Mouse (Mus musculus): ENCODE data around the gene Gprc5b.

Gene Gprc5b

DNA sequence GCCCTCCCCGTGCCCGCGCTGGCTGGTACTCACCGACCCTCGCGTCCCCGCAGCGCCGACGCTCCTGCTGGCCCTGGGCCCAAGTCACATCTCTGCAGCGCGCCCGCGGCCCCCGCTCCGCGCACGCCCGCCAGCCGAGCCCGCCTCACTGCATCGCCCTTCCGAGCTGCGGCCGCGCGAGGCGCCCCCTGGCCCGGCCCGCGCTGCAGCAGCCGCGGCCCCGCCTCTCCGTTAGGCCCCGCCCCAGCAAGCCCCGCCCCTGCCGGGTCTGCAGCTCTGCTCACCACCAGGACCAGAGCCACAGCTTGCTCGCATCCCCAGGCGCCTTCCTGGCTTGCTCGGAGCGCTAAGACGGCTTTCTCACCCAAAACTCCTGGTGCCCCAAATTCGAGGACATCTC, at the start of gene Gprc5b:
Gene Gprc5b, minus strand, starts transcription at position 205 of the 400 bp plus-strand sequence.
- peak; percentile 95 for DNase-seq

DNA sequence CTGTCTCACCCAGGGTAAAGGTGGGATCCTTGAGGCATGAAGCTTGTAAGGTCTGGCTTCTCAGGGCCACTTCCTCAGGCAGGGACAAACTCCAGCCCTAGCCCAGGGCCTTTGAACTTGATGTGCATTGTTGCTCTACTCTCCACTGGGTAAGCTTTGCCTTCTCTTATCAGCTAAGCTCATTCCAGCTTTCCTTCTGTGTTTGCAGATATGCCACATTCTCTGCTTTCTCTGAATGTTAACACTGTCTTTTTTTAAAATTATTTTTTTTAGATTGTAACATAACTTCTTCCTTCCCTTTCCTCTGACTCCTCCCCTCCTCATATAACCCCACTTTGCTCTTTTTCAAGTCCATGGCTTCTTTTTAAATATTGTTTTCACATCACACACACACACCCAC, 46.5 kb upstream of the Gprc5b start:
- no peak for DNase-seq

DNA sequence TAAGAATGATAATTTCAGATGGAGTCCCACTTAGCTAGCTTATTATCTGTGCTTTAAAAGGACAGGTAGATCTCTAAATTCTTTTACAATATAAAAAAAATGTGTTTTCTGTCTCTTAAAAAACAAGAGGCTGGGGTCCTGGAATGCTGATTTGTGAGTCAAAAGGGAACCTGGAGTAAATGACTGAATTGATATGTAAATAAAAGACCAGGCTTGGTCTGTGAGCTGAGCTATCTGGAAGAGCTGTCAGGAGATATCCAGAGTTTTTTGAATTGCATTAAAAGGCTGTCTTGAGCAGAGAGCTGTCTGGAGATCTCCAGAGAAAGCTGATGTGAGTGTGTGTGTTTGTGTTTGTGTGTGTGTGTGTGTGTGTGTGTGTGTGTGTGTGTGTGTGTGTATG, 42.6 kb upstream of the Gprc5b start:
- DNase-seq = no peak

DNA sequence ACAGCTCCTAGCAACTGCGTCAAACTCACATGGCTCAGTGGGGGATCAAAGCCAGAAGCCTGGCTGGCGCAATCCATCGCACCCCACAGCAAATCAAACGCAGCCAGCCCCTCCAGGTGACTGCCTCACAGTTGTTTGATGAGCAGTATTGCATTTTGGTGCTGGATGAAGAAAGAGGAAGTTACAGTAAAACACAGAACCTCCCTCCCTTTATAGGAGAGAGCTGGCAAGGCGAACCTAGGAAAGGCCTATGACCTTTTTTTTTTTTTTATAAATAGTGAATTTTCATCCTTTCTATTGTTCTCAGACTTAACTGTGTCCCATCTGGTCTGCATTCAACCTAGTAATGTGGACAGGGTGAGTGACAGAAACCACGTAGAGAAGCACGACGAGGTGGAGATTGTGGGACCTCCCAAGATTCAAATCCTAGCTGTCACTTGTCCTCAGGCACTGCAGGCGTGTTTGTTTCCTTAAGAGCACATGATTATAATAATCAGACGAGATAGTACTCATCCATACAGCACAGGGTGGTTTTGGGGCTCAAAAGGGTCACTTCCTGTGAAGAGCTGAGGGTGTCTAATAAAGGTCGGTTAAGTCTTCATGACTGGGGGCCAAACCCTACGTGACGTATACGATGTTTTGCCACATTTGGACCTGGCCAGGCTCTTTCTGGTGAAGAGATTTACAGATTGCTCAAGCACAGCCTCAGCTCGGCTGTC, 39.4 kb upstream of the Gprc5b start:
- no peak for DNase-seq

DNA sequence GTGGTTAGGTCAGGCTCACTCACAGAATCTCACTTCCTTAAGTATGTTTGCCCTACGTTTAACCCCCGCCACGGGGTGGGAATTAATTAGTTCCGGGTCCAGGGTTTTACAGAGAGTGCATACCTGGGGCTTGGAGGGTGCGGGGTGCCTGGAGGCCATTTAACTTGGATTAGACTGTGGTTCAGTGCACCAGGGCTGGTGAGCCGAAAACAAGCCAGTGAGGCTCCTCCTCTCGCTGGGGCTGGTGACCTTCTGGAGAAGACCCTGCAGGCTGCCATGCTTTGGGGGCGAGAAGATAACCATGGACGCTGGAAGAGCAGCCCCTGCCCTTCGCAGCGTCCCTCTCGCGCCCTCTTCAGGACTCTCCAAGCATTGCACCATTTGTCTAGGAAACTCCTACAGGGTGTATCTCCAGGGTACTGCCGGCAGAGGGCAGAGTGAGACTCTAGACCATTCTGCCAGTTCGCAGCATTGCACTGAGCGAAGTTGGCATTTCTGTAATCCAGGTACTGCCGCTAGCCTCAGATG, 28.4 kb upstream of the Gprc5b start:
- DNase-seq = peak; percentile 47

DNA sequence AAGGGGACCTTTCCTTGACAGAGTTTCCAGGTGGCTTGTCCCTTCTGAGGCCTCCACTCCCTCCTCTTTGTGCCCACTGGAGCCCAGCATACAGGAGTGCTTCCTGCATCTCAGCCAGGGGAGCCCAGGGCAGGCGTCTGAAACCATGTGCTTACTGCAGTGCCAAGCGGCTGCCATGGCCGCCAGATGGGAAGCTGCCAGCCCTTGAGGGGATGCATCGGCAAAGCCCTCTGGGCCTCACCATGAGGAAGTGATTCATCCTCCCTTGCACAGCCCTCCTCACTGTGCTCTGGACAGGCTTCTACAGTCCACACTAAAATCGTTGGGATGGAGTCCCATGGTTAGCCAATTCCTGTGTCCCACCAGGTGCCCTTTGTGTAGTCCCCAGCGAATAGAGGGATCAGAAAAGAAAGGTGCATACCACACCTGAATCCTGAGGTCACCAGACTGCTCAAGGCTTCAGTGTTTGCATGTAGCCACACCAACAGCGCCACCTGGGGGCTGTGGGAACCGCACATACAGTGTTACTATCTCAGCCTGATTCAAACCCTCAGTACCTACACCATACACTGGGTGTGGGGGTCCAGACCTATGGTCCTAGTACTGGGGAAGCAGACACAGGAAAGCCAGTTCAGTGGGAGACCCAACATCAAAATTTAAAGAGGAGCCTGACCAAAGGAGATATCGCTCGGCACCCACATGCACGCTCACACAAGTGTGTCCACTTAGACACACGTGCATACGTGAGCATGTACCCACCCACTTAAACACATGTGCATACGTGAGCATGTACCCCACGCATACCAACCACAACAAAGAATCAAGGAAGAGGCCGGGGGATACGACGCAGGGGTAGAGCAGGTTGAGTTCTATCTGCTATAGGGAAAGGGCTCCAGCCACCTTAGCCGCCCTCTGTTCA, 27.5 kb upstream of the Gprc5b start:
- DNase-seq = peak; percentile 21

DNA sequence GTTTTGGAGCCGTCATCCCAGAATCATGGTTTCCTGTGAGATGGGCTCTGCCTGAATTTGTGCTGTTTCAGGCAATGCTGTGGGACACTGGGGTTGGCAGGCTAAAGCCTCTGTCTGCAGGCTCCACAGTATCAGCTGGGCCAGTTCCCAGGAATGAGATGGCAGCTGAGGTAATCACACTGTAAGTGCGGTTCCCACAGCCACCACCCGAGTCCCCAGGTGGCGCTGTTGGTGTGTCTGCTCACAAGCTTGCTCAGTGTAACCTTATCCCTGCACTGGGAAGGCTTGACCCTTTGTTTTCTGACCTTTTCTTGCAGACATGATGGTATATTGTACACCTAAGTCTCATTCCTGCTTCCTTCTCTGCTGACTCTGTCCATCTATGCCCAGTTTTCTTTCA, 24.5 kb upstream of the Gprc5b start:
- DNase-seq = peak; percentile 43

DNA sequence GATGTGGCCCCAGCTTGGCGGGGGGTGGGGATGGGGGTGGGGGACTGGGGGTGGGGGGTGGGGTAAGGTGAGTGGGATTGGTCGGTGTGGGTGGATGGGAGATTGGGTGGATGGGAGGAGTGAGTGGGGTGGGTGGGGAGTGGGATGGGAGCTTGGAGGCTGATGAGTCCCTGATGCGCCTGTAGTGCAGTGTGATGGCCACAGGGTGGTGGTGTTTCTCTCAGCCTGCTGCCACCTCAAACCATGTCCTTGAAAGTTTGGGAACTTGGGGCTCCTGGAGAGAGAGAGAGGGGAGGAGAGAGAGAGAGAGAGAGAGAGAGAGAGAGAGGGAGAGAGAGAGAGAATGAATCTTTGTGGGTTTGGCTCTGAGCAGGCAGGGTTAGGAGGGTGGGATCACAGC, 20.7 kb upstream of the Gprc5b start:
- DNase-seq = peak; percentile 24

DNA sequence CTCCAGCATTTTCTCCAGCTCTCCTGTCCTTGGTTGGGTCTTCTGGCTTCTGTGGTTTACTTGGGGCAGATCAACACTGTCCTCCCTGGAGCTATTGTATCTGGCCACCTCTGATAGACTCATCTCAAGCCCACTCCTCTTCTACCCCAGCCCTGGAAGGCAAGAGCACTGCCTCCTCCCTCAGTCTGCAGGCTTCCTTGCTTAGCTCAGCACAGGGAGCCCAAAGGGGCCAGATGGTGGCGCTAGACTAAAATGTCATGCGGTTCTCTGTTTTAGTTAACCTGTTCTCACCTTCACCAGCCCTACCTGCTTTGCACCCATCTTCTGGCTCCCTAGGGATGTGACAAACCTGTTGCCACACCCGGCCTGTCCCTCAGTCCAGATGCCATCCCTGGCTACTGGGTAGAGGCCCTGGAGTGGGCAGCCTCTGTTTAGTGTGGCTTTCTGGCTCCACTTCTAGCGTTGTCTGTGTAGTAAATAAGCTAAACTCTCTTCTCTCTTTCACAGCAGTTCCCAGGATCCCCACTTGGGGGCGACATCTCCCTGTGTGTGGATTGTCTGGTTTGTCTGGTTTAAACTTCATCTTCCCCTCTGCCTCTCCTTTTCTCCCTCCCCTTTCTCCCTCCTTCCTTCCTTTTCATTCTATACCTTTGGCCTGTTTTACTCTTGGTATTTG, 16.0 kb upstream of the Gprc5b start:
- peak; percentile 71 for DNase-seq

DNA sequence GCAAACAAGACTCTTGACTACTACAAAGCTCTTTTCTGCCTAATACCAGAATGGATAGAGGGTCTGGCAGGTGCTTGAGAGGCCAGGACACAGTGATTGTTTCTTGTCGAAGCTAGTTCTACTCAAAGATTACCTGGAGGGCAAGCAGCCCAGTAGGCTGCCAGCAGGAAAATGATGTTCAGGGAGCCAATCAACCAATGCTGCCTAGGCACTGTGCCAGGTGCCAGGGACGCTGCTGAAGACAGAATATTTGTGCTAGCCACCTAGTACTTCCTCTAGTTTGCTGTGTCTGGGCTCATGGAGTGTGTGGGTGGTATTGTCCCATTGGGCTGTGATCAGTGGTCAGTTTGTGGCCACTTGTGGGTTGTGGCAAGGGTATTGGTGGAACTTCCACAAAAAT, 7.5 kb upstream of the Gprc5b start:
- no peak for DNase-seq

DNA sequence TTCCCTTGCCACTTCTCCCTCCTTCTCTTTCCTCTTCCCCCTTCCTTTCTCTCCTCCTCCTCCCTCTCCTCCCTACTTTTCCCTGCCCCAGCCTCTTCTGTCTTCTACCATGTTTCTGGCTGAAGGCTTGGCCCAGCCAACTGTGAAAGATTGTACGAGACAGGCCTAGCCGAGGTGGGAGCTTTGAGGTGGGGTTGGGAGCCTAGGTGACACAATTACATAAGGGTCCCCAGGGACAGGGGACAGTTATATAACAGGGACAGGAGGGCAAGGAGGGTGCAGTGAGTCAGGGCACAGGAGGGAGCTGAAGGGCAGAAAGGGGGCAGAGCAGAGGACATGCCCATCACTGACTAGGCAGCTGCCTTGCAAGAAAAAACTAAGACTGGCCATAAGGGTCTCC, 7.0 kb upstream of the Gprc5b start:
- DNase-seq = no peak

DNA sequence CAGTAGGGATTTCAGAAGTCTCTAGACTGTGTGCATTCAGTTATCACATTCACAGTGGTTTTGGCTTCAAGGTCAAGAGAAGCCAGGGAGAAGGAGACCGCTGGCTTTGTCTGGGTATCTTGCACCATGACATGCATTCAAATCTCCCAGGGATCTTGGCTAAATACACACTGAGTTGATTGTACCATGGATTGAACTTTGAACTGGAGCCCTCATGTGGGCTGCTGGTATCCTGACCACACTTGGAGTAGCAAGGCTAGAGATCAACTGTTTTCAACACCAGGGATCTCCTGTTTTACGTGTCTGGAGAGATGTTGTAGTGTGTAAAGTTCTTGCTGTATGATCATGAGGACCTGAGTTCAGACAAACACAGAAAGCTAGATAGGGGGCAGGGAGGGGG, 4.8 kb upstream of the Gprc5b start:
- DNase-seq = no peak

DNA sequence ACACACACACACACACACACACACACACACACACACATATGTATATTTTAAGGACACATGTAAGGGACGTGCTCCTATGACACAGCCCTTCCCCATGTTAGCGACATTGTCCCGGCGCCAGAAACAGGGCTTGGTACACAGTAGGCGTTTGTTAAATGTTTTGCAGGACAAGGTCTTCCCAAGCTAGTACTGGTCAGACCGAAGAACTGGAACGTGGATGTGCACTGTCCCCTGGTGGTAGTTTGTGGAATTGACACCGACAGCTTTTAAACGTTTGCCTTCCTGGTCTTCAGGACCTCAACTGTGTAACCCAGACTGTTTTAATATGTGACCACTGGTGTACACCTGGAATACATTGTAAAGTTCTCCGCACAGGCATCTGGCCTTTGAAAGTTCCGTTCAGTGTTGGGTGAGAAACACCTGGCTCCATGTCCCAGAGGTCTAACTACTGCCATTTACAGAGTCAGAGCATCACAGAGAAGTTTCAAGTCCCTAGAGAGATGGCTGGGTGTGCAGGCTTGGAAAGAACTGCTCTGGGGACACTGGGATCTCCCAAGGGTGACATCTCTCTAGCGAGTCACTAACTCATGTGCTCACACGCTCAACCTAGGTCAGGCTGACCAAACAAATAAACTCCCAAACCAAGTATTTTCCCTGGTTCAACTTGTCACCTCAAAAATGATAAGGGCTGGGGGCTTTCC, 1.3 kb upstream of the Gprc5b start:
- peak; percentile 86 for DNase-seq

DNA sequence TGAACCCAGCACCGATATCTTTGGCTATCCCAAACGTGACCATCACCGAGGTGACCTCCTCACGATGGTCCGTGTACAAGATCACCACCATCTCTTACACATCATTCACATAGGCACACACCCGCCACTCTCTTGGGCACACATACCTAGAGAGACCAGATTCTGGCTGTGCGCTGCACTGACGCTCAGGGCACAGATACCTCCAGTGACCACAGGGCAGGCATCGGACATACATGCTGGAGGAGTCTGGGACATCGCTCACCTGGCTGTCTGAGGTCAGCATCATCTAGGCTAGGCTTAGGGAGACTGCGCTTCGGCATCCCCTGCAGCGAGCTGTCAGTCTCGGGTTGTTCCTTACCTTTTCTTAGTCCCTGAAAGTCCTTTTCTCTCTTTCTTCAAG, 660 bp upstream of the Gprc5b start:
- DNase-seq = no peak

DNA sequence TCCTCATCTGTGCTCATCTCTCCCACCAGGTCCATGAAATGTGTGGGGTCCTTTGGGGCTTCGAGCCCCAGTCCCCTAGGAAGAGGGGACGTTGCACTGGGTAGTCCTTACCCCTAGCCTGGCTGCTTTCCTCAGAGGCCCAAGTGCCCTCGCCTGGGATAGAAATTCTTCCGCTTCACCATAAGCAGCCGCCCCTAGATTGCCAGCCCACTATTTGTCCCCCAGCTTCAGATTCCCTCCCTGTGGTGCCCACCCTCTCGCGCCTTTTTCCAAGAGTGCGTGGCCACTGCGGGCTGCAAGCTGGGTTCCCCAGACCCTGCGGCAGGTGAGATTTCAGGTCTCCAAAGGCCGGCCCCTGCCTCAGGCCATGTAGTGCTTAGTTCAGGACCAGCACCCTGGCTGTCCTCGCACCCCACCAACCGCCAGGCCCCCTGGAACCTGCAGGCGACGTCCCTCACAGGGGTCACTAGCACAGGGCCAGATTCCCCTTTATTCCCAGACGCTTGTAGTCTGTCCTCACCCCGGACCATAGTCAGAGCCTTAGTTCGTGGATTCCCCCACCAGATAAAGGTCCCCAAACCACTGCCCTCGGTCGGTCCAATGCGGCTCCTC, 674 bp downstream of the Gprc5b start:
- DNase-seq = no peak

DNA sequence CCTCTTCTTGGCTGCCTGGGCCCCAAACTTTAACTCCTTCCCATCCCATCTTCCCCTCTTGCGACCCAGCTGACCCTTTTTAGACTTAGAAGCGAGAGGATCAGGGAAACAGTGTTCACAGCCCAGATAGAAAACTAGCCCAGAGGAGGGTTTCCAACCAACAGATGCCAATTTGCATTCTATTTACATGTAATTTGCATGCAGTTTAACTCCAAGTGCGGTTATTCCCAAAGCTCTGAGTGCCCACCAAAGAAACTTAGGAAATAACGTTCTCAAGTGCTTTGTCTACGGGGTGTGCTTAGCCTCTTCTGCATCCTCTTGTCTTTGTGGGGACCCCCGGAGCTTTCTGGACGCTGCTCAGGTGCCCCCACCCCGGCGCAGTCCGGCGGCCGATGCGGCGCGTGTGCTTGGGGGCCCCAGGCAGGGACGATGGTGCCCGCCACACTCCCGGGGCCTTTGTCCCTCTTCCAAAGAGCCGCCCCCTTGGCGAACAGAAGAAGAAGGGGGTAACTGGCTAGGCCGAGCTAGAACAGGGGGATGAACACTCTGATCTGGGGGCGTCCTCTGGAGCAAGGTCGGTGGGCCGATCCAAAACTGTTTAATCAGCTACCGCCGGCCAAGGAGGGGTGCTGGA, 1.3 kb downstream of the Gprc5b start:
- no peak for DNase-seq

DNA sequence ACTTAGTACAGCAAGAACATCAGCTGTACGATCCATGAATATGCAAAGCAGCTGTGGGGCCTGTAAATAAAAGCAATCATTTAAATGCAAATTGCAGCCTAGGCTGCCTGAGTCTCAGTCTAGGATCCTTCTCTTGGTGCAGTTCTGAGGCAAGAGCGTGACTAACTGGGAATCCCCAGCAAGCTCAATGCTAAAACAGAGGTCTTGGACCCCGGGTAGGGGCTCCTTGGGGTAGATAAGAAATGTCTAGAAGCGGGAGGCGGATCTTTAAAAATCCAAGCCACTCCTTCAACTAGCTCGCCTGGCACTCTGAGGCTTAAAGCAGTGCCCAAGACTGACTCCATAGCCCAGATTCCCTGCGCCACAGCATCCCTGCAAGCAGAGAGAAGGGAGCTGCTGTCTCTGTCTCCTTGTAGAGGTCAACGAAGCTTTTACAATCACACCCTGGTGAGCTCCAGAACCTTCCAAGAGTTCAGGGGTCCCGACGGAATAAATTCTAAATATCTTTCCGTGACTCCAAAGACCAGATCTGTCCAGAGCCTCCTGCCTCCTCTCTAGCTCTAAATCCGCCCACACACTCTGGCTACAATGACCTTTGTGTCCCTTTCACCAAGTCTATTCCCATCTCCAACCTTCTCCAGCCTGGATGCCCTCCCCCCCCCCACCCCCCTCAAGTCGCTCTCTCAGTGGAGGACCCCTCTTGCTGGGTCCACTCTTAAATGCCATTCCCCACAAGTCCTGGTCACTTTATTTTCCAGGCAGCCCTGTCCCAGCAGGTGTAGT, 2.2 kb downstream of the Gprc5b start:
- no peak for DNase-seq

DNA sequence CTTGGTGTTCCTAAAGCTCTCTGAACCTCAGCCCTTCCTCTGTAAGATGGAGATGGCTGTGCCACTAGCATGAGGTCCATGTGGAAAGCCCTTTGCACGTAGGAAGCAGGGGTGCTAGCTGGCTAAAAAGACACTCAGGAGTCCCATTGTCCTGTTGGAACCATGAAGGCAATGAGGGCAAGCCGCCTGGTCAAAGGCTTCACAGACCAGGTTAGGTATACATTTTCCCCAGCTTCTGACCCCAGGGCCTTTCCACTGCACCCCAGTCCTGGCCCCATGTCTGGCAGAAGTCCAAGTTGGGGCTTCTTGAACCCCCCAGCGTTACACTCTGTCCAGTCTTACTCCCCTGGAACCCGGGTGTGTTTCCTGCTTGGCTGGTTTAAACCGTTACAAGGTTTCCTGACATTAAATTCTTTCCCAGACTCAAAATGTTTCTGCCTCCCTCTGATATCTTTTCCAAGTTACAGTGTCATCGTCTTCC, 2.9 kb downstream of the Gprc5b start:
- DNase-seq = no peak

DNA sequence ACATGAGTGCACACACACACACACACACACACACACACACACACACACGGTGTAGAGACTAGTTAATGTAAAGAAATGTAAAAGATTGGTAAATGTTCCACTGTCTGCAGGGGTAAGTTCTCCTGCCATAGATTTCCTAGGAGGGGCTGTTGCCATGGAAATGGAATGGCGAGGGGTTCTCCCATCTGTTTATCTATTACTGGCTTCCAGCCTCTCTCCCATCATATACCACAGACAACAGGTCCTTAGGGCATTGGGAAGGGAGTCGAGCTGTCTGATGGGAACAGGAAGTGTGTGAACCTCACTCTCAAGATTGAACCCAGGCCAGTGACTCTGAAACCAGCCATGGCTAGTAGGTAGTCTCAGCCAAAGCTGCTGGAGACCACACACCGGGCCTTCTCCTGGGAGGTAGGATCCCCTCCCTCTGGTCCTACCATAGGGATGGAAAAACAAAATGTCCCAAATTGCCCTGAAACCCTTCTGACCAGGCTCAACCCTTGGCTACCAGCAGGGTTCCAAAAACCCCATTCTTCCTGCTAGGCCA, 3.6 kb downstream of the Gprc5b start:
- no peak for DNase-seq

DNA sequence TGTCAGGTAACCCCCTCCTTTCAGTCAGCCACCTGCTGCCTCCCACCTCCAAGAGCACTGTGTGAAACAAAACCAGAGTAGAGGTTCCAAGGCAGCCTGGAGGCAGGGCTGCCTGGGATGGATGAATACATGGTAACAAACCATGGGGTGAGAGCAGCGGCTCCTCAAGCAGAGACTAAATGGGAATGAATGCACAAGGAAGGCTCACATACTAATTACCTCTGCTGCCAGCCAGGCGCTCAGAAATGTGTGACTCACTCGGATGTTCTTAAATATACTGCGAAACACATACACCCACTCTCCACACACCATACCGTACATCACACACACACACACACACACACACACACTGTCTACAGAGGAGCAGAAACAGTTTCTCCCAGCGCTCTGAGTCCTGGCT, 4.7 kb downstream of the Gprc5b start:
- no peak for DNase-seq
